Mouse (Mus musculus): Measurements from ENCODE around the gene Rab26. TPM values are rescaled to one million over a fixed set of nuclear protein-coding genes. Genes with fewer than 3 reads are reported as not detected.

Gene Rab26
- 51.2 and 58.9 TPM in 2 replicates for polyA plus RNA-seq (2021; fragmentation: Nextera tagmentation)
- long read RNA-seq, experiment 1, transcript Rab26-201 (9 exons, 1,575 nt): major isoform, 158 of 277 reads
- long read RNA-seq, experiment 1, partial matches to known transcripts: 41 of 277 reads
- long read RNA-seq, experiment 1, other reads (novel, unspliced or antisense): 76 of 277 reads
- long read RNA-seq, experiment 2, transcript Rab26-201 (9 exons, 1,575 nt): major isoform, 31 of 42 reads
- long read RNA-seq, experiment 2, partial matches to known transcripts: 2 of 42 reads
- long read RNA-seq, experiment 2, other reads (novel, unspliced or antisense): 8 of 42 reads

GRCm38 (mm10) chr17:24534160-24534718 is at the start of gene Rab26:
TSS of gene Rab26 (minus strand) at chr17:24534210.

GRCm38 (mm10) chr17:24549618-24550415 is 15.8 kb upstream of the Rab26 start, which contains the start of gene Pkd1:
TSS of gene Pkd1 (plus strand) at chr17:24549834.

GRCm38 (mm10) chr17:24527723-24528559 is 6.1 kb downstream of the Rab26 start, which contains the start of gene Traf7:
TSS of gene Traf7 (minus strand) at chr17:24527938.

GRCm38 (mm10) chr17:24488186-24488661 is 45.8 kb downstream of the Rab26 start, which contains the start of gene Caskin1:
TSS of gene Caskin1 (plus strand) at chr17:24488601.

GRCm38 (mm10) chr17:24478663-24479380 is 55.2 kb downstream of the Rab26 start, which contains the start of gene Mlst8:
TSS of gene Mlst8 (minus strand) at chr17:24479078.

Other genes with a start within 250 kb of the Rab26 start
- gene Abca17, start 183.1 kb downstream of the Rab26 start, polyA plus RNA-seq (2021; fragmentation: Nextera tagmentation): 0.22 and 0.34 TPM in 2 replicates
- 10.9 and 18.7 TPM in 2 replicates for gene Abca3, start 182.3 kb downstream of the Rab26 start, polyA plus RNA-seq (2021; fragmentation: Nextera tagmentation)
- gene Rnps1, start 119.6 kb downstream of the Rab26 start, polyA plus RNA-seq (2021; fragmentation: Nextera tagmentation): 90.6 and 122 TPM in 2 replicates
- 78.8 and 90.8 TPM in 2 replicates for gene Eci1, start 107.6 kb downstream of the Rab26 start, polyA plus RNA-seq (2021; fragmentation: Nextera tagmentation)
- gene Dnase1l2, start 91.1 kb downstream of the Rab26 start, polyA plus RNA-seq (2021; fragmentation: Nextera tagmentation): 0.21 and 0.36 TPM in 2 replicates
- gene E4f1, start 63.9 kb downstream of the Rab26 start, polyA plus RNA-seq (2021; fragmentation: Nextera tagmentation): 10.7 and 12.9 TPM in 2 replicates
- gene Pgp, start 63.8 kb downstream of the Rab26 start, polyA plus RNA-seq (2021; fragmentation: Nextera tagmentation): 93.6 and 113 TPM in 2 replicates
- 0.82 and 1.2 TPM in 2 replicates for gene Bricd5, start 60.3 kb downstream of the Rab26 start, polyA plus RNA-seq (2021; fragmentation: Nextera tagmentation)
- gene Mlst8, start 55.1 kb downstream of the Rab26 start, polyA plus RNA-seq (2021; fragmentation: Nextera tagmentation): 16.5 and 21.2 TPM in 2 replicates
- gene Caskin1, start 45.6 kb downstream of the Rab26 start, polyA plus RNA-seq (2021; fragmentation: Nextera tagmentation): 8.6 and 20.5 TPM in 2 replicates
- 20.3 TPM in 2 replicates for gene Traf7, start 6.3 kb downstream of the Rab26 start, polyA plus RNA-seq (2021; fragmentation: Nextera tagmentation)
- 4.8 and 5.4 TPM in 2 replicates for gene Pkd1, start 15.6 kb upstream of the Rab26 start, polyA plus RNA-seq (2021; fragmentation: Nextera tagmentation)
- 60.7 and 86.2 TPM in 2 replicates for gene Tsc2, start 98.4 kb upstream of the Rab26 start, polyA plus RNA-seq (2021; fragmentation: Nextera tagmentation)
- 5.6 and 5.9 TPM in 2 replicates for gene Nthl1, start 98.5 kb upstream of the Rab26 start, polyA plus RNA-seq (2021; fragmentation: Nextera tagmentation)
- 39.3 and 41.9 TPM in 2 replicates for gene Slc9a3r2, start 116.1 kb upstream of the Rab26 start, polyA plus RNA-seq (2021; fragmentation: Nextera tagmentation)
- gene Npw, start 124.2 kb upstream of the Rab26 start, polyA plus RNA-seq (2021; fragmentation: Nextera tagmentation): 0.47 and 0.65 TPM in 2 replicates
- gene Zfp598, start 135.5 kb upstream of the Rab26 start, polyA plus RNA-seq (2021; fragmentation: Nextera tagmentation): 1.3 and 2.4 TPM in 2 replicates
- gene Syngr3, start 155.7 kb upstream of the Rab26 start, polyA plus RNA-seq (2021; fragmentation: Nextera tagmentation): 282 and 371 TPM in 2 replicates
- gene Gfer, start 161.9 kb upstream of the Rab26 start, polyA plus RNA-seq (2021; fragmentation: Nextera tagmentation): 33.0 and 34.1 TPM in 2 replicates
- 0.98 and 1.1 TPM in 2 replicates for gene Noxo1, start 162.0 kb upstream of the Rab26 start, polyA plus RNA-seq (2021; fragmentation: Nextera tagmentation)
- 15.2 and 20.2 TPM in 2 replicates for gene Tbl3, start 173.4 kb upstream of the Rab26 start, polyA plus RNA-seq (2021; fragmentation: Nextera tagmentation)
- gene Rnf151, start 183.9 kb upstream of the Rab26 start, polyA plus RNA-seq (2021; fragmentation: Nextera tagmentation): not detected in 2 replicates
- gene Rps2, start 183.9 kb upstream of the Rab26 start, polyA plus RNA-seq (2021; fragmentation: Nextera tagmentation): 1,532 and 1,546 TPM in 2 replicates
- 938 and 1,009 TPM in 2 replicates for gene Ndufb10, start 190.3 kb upstream of the Rab26 start, polyA plus RNA-seq (2021; fragmentation: Nextera tagmentation)
- gene Rpl3l, start 193.6 kb upstream of the Rab26 start, polyA plus RNA-seq (2021; fragmentation: Nextera tagmentation): 0.19 and 0.53 TPM in 2 replicates
- gene Msrb1, start 202.4 kb upstream of the Rab26 start, polyA plus RNA-seq (2021; fragmentation: Nextera tagmentation): 6.8 and 17.1 TPM in 2 replicates
- 0.55 and 0.97 TPM in 2 replicates for gene Hs3st6, start 218.8 kb upstream of the Rab26 start, polyA plus RNA-seq (2021; fragmentation: Nextera tagmentation)

Data from left cerebral cortex, adult 6 months (tissue).